Mouse (Mus musculus) heart, postnatal 0 days (tissue): ENCODE measurements around the gene Bcar3. TPM values are rescaled to one million over a fixed set of nuclear protein-coding genes. Genes with fewer than 3 reads are reported as not detected.
A peak's percentile ranks its signal among the peaks of the same experiment; 100 is the strongest.

Experiments
- ATAC-seq: fragments of 200-750 bp; cut with Nextera tagmentation; 2 replicates; pipeline ENCODE4 v1.8.0; 2017; ENCODE audit warnings: low read depth, moderate number of reproducible peaks, moderate library complexity; ENCODE audit not compliant: insufficient read depth
- DNase-seq: peaks from one replicate; pipeline ENCODE4 v3.0.0-alpha.2; 2016; ENCODE audit warnings: low spot score
- H3K27ac ChIP-seq: fragments of 300-500 bp; sonication (generic); 2 replicates; pipeline ENCODE4 v1.5.1; 2014; ENCODE audit warnings: low read depth, mild to moderate bottlenecking
- H3K27me3 ChIP-seq: fragments of 300-500 bp; sonication (generic); 2 replicates; pipeline ENCODE4 v1.6.1; 2014; ENCODE audit warnings: low read length, mixed read lengths; ENCODE audit not compliant: control insufficient read depth, insufficient read depth
- H3K36me3 ChIP-seq: fragments of 300-500 bp; sonication (generic); replicated peaks from 2 replicates; pipeline ENCODE4 v1.6.1; 2014; ENCODE audit warnings: low read length, mixed read lengths; ENCODE audit not compliant: control insufficient read depth, insufficient read depth
- H3K4me1 ChIP-seq: fragments of 300-500 bp; sonication (generic); 2 replicates; pipeline ENCODE4 v1.6.1; 2014; ENCODE audit warnings: antibody characterized with exemption; ENCODE audit not compliant: control insufficient read depth, insufficient read depth
- H3K4me2 ChIP-seq: fragments of 300-500 bp; sonication (generic); 2 replicates; pipeline ENCODE4 v1.6.1; 2014; ENCODE audit warnings: low read depth, mild to moderate bottlenecking, low read length, moderate library complexity
- H3K4me3 ChIP-seq: fragments of 300-500 bp; sonication (generic); 2 replicates; pipeline ENCODE4 v1.5.1; 2014; ENCODE audit warnings: low read depth, low read length
- H3K9ac ChIP-seq: fragments of 300-500 bp; sonication (generic); replicated peaks from 2 replicates; pipeline ENCODE4 v1.6.1; 2014; ENCODE audit warnings: low read depth, low read length, mixed read lengths
- H3K9me3 ChIP-seq: fragments of 300-500 bp; sonication (generic); replicated peaks from 2 replicates; pipeline ENCODE4 v1.6.1; 2016; ENCODE audit warnings: low read length; ENCODE audit not compliant: control insufficient read depth
- CTCF ChIP-seq: IDR thresholded peaks from 2 replicates; pipeline ENCODE4 v1.5.1; 2016; ENCODE audit warnings: antibody characterized with exemption, control low read depth, low read depth
- EP300 ChIP-seq: IDR thresholded peaks from 2 replicates; pipeline ENCODE4 v1.6.1; 2016; ENCODE audit warnings: antibody characterized with exemption, low read depth
- WGBS: fragments of 180-500 bp; shearing (Covaris S2); extraction: QIAGEN DNeasy Blood & Tissue Kit; methylation state at CpG from one replicate; pipeline ENCODE4 v1.1.7; 2014; 5-methylcytosine and 5-hydroxymethylcytosine counted together
- polyA plus RNA-seq: library from polyadenylated mRNA; unstranded; fragments of >200 nt; fragmentation: Nextera tagmentation; extraction: Ambion mirVana; gene quantifications from 2 replicates; pipeline ENCODE4 v1.2.1, GENCODE M21; 2015
- total RNA-seq: library from RNA; depleted of rRNA; stranded (reverse); fragments of >200 nt; gene quantifications from 2 replicates; pipeline ENCODE4 v1.2.3, GENCODE M21; 2014; ENCODE audit warnings: low replicate concordance

Gene Bcar3
- total and polyA plus RNA-seq, 2 experiments from 2014 or later: 3.3 to 38.6 TPM

- no peak for ATAC-seq
- peaks cover 13% of the 10 kb centered on the region for H3K4me1 ChIP-seq
- no peaks in the 10 kb centered on the region for H3K27me3 ChIP-seq
- H3K27ac ChIP-seq: no peak overlapping the region
- no peak for DNase-seq
- no peak for TF ChIP-seq CTCF
- no peak for TF ChIP-seq EP300
- H3K4me2 ChIP-seq: no peak overlapping the region
- H3K9me3 ChIP-seq: no peaks in the 10 kb centered on the region
- 38% methylated on average over 4 of the region's 4 CpGs for WGBS
- no peak overlapping the region for H3K4me3 ChIP-seq
- H3K9ac ChIP-seq: no peak overlapping the region
- H3K36me3 ChIP-seq: no peaks in the 10 kb centered on the region
Measured at GRCm38 (mm10) chr3:122372617-122373016, 78.7 kb downstream of the Bcar3 start.

GRCm38 (mm10) chr3:122376011-122376410 lies 82.1 kb downstream of the Bcar3 start:
- TF ChIP-seq CTCF (no peak), EP300 (no peak)
- Histone ChIP-seq H3K4me2 (no peak overlapping the region), H3K9ac (no peak overlapping the region), H3K4me3 (no peak overlapping the region), H3K27me3 (no peaks in the 10 kb centered on the region), H3K27ac (no peak overlapping the region), H3K36me3 (no peaks in the 10 kb centered on the region), H3K4me1 (peaks cover 13% of the 10 kb centered on the region), H3K9me3 (no peaks in the 10 kb centered on the region)
- DNase-seq (no peak), ATAC-seq (no peak)

- Histone ChIP-seq H3K9me3 (no peaks in the 10 kb centered on the region), H3K27ac (no peak overlapping the region), H3K27me3 (no peaks in the 10 kb centered on the region), H3K36me3 (no peaks in the 10 kb centered on the region), H3K4me1 (peaks cover 13% of the 10 kb centered on the region), H3K4me3 (no peak overlapping the region), H3K9ac (no peak overlapping the region), H3K4me2 (no peak overlapping the region)
- DNase-seq (no peak), ATAC-seq (no peak)
- 66% methylated on average over 10 of the region's 10 CpGs for WGBS
- no peak for TF ChIP-seq CTCF
- no peak for TF ChIP-seq EP300
Measured at GRCm38 (mm10) chr3:122376412-122376831, 82.5 kb downstream of the Bcar3 start.

GRCm38 (mm10) chr3:122376841-122377464 lies 83.0 kb downstream of the Bcar3 start:
- no peak overlapping the region for H3K27ac ChIP-seq
- H3K4me3 ChIP-seq: no peak overlapping the region
- ATAC-seq (peak; percentile 20; the same call in 1 of the 2 replicates), DNase-seq (no peak)
- TF ChIP-seq CTCF (no peak), EP300 (no peak)
- H3K4me2 ChIP-seq: no peak overlapping the region
- no peaks in the 10 kb centered on the region for H3K36me3 ChIP-seq
- no peaks in the 10 kb centered on the region for H3K9me3 ChIP-seq
- 32% methylated on average over 8 of the region's 8 CpGs for WGBS
- no peaks in the 10 kb centered on the region for H3K27me3 ChIP-seq
- H3K9ac ChIP-seq: no peak overlapping the region
- peaks cover 13% of the 10 kb centered on the region for H3K4me1 ChIP-seq

GRCm38 (mm10) chr3:122378634-122379033 lies 84.7 kb downstream of the Bcar3 start:
- ATAC-seq: no peak
- no peak for TF ChIP-seq EP300
- no peak for TF ChIP-seq CTCF
- no peak for DNase-seq
- Histone ChIP-seq H3K4me2 (no peak overlapping the region), H3K27me3 (no peaks in the 10 kb centered on the region), H3K27ac (no peak overlapping the region), H3K4me1 (peaks cover 13% of the 10 kb centered on the region), H3K4me3 (no peak overlapping the region), H3K9ac (no peak overlapping the region), H3K9me3 (no peaks in the 10 kb centered on the region), H3K36me3 (no peaks in the 10 kb centered on the region)
- 51% methylated on average over 6 of the region's 6 CpGs for WGBS

- no peak overlapping the region for H3K27ac ChIP-seq
- H3K4me3 ChIP-seq: no peak overlapping the region
- TF ChIP-seq CTCF (no peak), EP300 (no peak)
- H3K9ac ChIP-seq: no peak overlapping the region
- 83% methylated on average over 5 of the region's 5 CpGs for WGBS
- H3K4me1 ChIP-seq: peaks cover 12% of the 10 kb centered on the region
- DNase-seq (no peak), ATAC-seq (no peak)
- no peaks in the 10 kb centered on the region for H3K27me3 ChIP-seq
- H3K36me3 ChIP-seq: no peaks in the 10 kb centered on the region
- no peak overlapping the region for H3K4me2 ChIP-seq
- H3K9me3 ChIP-seq: no peaks in the 10 kb centered on the region
Measured at GRCm38 (mm10) chr3:122380776-122381175, 86.8 kb downstream of the Bcar3 start.
